14 mouse cellular contexts compared by ENCODE assay signal in the genomic region with DNA sequence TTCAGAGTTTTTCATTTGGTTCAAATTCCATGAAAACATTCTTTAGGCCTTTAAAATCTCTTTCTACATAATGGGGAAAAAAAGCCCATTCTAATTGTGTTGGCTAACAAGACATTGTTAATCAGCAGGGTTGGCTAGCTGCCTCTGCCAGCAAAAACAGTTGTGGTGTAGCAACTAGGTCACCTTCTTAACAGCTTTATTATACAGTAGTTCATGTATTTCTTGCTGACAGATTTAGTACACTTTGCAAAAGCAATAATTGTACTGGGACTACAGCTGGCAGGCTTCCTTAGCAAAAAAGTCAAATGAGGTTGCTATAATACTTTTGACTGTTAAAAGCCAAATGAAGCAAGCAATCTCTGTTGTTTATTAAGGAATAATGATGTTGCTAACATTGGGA.
A peak's percentile ranks its signal among the peaks of the same experiment; 100 is the strongest.
DNase-seq lines count a peak whose midpoint lies in the region; ATAC-seq lines count a peak whose summit lies in the region.
"Had no signal": no experiment of that assay in that cellular context is flagged by ENCODE, and none has a peak within 500 bp of the region (broad histone marks: within the 10 kb centered on the region; RNA-seq: fewer than 3 reads in every experiment).

No protein-coding gene starts in this region.

- DNase-seq in frontal cortex, postnatal 25 days (ENCODE audit: low spot score in 2 of 2), result no peak
- DNase-seq in layer of hippocampus, adult 9-11 months, result peak; percentile 18
- no peak for DNase-seq in layer of hippocampus, adult 9-10 months (ENCODE audit: low spot score)
- peak; percentile 44 for DNase-seq in brain, adult 2 months (ENCODE audit: low read depth, low spot score)
- peak; percentile 1 to 2 for DNase-seq in layer of hippocampus, postnatal 36 days
- no peak for DNase-seq in urinary bladder, postnatal 4 days (ENCODE audit: low spot score in 2 of 2)
- DNase-seq: adrenal gland, adult 2 months; gastrocnemius, postnatal 36 days; kidney, adult 8-10 months; liver, postnatal 0 days; lung, postnatal 10 days; midbrain, embryonic 14.5 days had no signal

- ATAC-seq in frontal cortex, adult (ENCODE audit: low TSS enrichment), result peak; percentile 73
- ATAC-seq: inflammation-experienced regulatory T-cells, adult 6 months; liver, postnatal 0 days had no signal

Comparison
In these comparisons a context has a peak if more than half of its experiments do, and no peak if none do; other contexts are left out.
1. DNase-seq: peak in layer of hippocampus, adult 9-11 months (single experiment), brain, adult 2 months (single experiment) and layer of hippocampus, postnatal 36 days (2 of 2); none in frontal cortex, postnatal 25 days (0 of 2), layer of hippocampus, adult 9-10 months (single experiment) and urinary bladder, postnatal 4 days (0 of 2).